Mouse (Mus musculus): ENCODE data around the gene Gspt1. TPM values are rescaled to one million over a fixed set of nuclear protein-coding genes. Genes with fewer than 3 reads are reported as not detected.

Gspt1 gene
- polyA plus RNA-seq, 1 experiment from 2014 or later = 70.0 TPM

DNA sequence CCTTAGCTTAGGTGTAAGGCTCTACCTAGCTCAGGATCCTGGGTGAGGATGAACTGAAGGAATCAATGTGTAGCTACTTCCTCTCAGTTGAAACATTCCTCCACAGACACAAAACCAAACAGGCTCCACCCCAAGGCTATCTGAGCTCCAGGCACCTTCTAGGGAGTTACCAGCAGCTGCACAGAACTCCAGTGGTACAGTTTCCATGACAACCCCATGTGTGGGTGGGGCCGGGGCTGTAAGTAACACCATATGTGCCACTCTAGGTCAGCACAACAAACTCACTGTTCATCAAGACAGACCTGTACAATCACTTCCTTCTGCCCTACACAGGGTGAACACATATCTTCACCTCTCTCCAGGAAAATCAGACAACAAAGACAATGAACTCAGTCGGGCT is 55.7 kb downstream of the Gspt1 start:
- 63% methylated on average over 2 of the region's 2 CpGs for WGBS (ENCODE audit: insufficient replicate concordance)
- no peak for ATAC-seq (replicated peaks; ENCODE audit: insufficient number of reproducible peaks, low FRiP score, low TSS enrichment)
- no peak overlapping the region for H3K4me3 ChIP-seq (ENCODE audit: low read depth, low read length)
- H3K4me2 ChIP-seq = no peak overlapping the region
- no peak overlapping the region for H3K27ac ChIP-seq (ENCODE audit: low read depth, low read length)
- no peaks in the 10 kb centered on the region for H3K27me3 ChIP-seq (ENCODE audit: control insufficient read depth, insufficient read depth, low read length)
- H3K36me3 ChIP-seq (ENCODE audit: control insufficient read depth, insufficient read depth, low read length) = peaks cover 51% of the 10 kb centered on the region
- no peaks in the 10 kb centered on the region for H3K9me3 ChIP-seq (replicated peaks; ENCODE audit: control insufficient read depth, low read length)
- H3K4me1 ChIP-seq (ENCODE audit: control insufficient read depth, insufficient read depth, low read length) = 0 out of 2 replicates have a peak, but pooled peaks cover 3% of the 10 kb centered on the region
- no peak overlapping the region for H3K9ac ChIP-seq (ENCODE audit: low read depth, low read length)

- Histone ChIP-seq H3K27ac (ENCODE audit: low read depth, low read length) (no peak overlapping the region), H3K4me2 (no peak overlapping the region), H3K9me3 (replicated peaks; ENCODE audit: control insufficient read depth, low read length) (no peaks in the 10 kb centered on the region), H3K36me3 (ENCODE audit: control insufficient read depth, insufficient read depth, low read length) (peaks cover 60% of the 10 kb centered on the region), H3K9ac (ENCODE audit: low read depth, low read length) (no peak overlapping the region), H3K4me3 (ENCODE audit: low read depth, low read length) (no peak overlapping the region), H3K27me3 (ENCODE audit: control insufficient read depth, insufficient read depth, low read length) (no peaks in the 10 kb centered on the region), H3K4me1 (ENCODE audit: control insufficient read depth, insufficient read depth, low read length) (0 out of 2 replicates have a peak, but pooled peaks cover 3% of the 10 kb centered on the region)
- ATAC-seq (replicated peaks; ENCODE audit: insufficient number of reproducible peaks, low FRiP score, low TSS enrichment) = no peak
- WGBS (ENCODE audit: insufficient replicate concordance) = 89% methylated on average over 4 of the region's 4 CpGs
Observed at GRCm38 (mm10) chr16:11197052-11197451, 57.1 kb downstream of the Gspt1 start.

GRCm38 (mm10) chr16:11193231-11193630 is 60.9 kb downstream of the Gspt1 start:
- Histone ChIP-seq H3K4me3 (ENCODE audit: low read depth, low read length) (no peak overlapping the region), H3K9me3 (replicated peaks; ENCODE audit: control insufficient read depth, low read length) (no peaks in the 10 kb centered on the region), H3K36me3 (ENCODE audit: control insufficient read depth, insufficient read depth, low read length) (peaks cover 47% of the 10 kb centered on the region), H3K9ac (ENCODE audit: low read depth, low read length) (no peak overlapping the region), H3K4me1 (ENCODE audit: control insufficient read depth, insufficient read depth, low read length) (no peaks in the 10 kb centered on the region), H3K27me3 (ENCODE audit: control insufficient read depth, insufficient read depth, low read length) (no peaks in the 10 kb centered on the region), H3K4me2 (no peak overlapping the region), H3K27ac (ENCODE audit: low read depth, low read length) (no peak overlapping the region)
- ATAC-seq (replicated peaks; ENCODE audit: insufficient number of reproducible peaks, low FRiP score, low TSS enrichment) = no peak
- 87% methylated on average over 2 of the region's 2 CpGs for WGBS (ENCODE audit: insufficient replicate concordance)

- no peaks in the 10 kb centered on the region for H3K9me3 ChIP-seq (replicated peaks; ENCODE audit: control insufficient read depth, low read length)
- H3K4me3 ChIP-seq (ENCODE audit: low read depth, low read length) = no peak overlapping the region
- no peak overlapping the region for H3K27ac ChIP-seq (ENCODE audit: low read depth, low read length)
- WGBS (ENCODE audit: insufficient replicate concordance) = 76% methylated on average over 7 of the region's 7 CpGs
- H3K9ac ChIP-seq (ENCODE audit: low read depth, low read length) = no peak overlapping the region
- no peak for ATAC-seq (replicated peaks; ENCODE audit: insufficient number of reproducible peaks, low FRiP score, low TSS enrichment)
- H3K36me3 ChIP-seq (ENCODE audit: control insufficient read depth, insufficient read depth, low read length) = peaks cover 24% of the 10 kb centered on the region
- no peak overlapping the region for H3K4me2 ChIP-seq
- H3K4me1 ChIP-seq (ENCODE audit: control insufficient read depth, insufficient read depth, low read length) = no peaks in the 10 kb centered on the region
- H3K27me3 ChIP-seq (ENCODE audit: control insufficient read depth, insufficient read depth, low read length) = no peaks in the 10 kb centered on the region
Observed at GRCm38 (mm10) chr16:11190150-11190549, 64.0 kb downstream of the Gspt1 start.

GRCm38 (mm10) chr16:11177404-11177803 is 76.7 kb downstream of the Gspt1 start:
- H3K9ac ChIP-seq (ENCODE audit: low read depth, low read length) = no peak overlapping the region
- H3K4me3 ChIP-seq (ENCODE audit: low read depth, low read length) = no peak overlapping the region
- peaks cover 3% of the 10 kb centered on the region; the same call in 1 of the 2 replicates for H3K4me1 ChIP-seq (ENCODE audit: control insufficient read depth, insufficient read depth, low read length)
- ATAC-seq (replicated peaks; ENCODE audit: insufficient number of reproducible peaks, low FRiP score, low TSS enrichment) = no peak
- WGBS (ENCODE audit: insufficient replicate concordance) = 71% methylated on average over 2 of the region's 2 CpGs
- no peak overlapping the region for H3K27ac ChIP-seq (ENCODE audit: low read depth, low read length)
- no peaks in the 10 kb centered on the region for H3K36me3 ChIP-seq (ENCODE audit: control insufficient read depth, insufficient read depth, low read length)
- H3K9me3 ChIP-seq (replicated peaks; ENCODE audit: control insufficient read depth, low read length) = 0 out of 2 replicates have a peak, but pooled peaks cover 4% of the 10 kb centered on the region
- H3K4me2 ChIP-seq = no peak overlapping the region; the same call in 1 of the 2 replicates
- no peaks in the 10 kb centered on the region for H3K27me3 ChIP-seq (ENCODE audit: control insufficient read depth, insufficient read depth, low read length)

GRCm38 (mm10) chr16:11176884-11177244 is 77.3 kb downstream of the Gspt1 start:
- H3K36me3 ChIP-seq (ENCODE audit: control insufficient read depth, insufficient read depth, low read length) = no peaks in the 10 kb centered on the region
- ATAC-seq (replicated peaks; ENCODE audit: insufficient number of reproducible peaks, low FRiP score, low TSS enrichment) = no peak
- peak overlapping the region; percentile 82 for H3K9ac ChIP-seq (ENCODE audit: low read depth, low read length)
- WGBS (ENCODE audit: insufficient replicate concordance) = 3% methylated on average over 4 of the region's 4 CpGs
- H3K27ac ChIP-seq (ENCODE audit: low read depth, low read length) = peak overlapping the region; percentile 81
- no peaks in the 10 kb centered on the region for H3K27me3 ChIP-seq (ENCODE audit: control insufficient read depth, insufficient read depth, low read length)
- peak overlapping the region; percentile 70 for H3K4me3 ChIP-seq (ENCODE audit: low read depth, low read length)
- H3K9me3 ChIP-seq (replicated peaks; ENCODE audit: control insufficient read depth, low read length) = 0 out of 2 replicates have a peak, but pooled peaks cover 4% of the 10 kb centered on the region
- peaks cover 3% of the 10 kb centered on the region; the same call in 1 of the 2 replicates for H3K4me1 ChIP-seq (ENCODE audit: control insufficient read depth, insufficient read depth, low read length)
- H3K4me2 ChIP-seq = peak overlapping the region; percentile 89

DNA sequence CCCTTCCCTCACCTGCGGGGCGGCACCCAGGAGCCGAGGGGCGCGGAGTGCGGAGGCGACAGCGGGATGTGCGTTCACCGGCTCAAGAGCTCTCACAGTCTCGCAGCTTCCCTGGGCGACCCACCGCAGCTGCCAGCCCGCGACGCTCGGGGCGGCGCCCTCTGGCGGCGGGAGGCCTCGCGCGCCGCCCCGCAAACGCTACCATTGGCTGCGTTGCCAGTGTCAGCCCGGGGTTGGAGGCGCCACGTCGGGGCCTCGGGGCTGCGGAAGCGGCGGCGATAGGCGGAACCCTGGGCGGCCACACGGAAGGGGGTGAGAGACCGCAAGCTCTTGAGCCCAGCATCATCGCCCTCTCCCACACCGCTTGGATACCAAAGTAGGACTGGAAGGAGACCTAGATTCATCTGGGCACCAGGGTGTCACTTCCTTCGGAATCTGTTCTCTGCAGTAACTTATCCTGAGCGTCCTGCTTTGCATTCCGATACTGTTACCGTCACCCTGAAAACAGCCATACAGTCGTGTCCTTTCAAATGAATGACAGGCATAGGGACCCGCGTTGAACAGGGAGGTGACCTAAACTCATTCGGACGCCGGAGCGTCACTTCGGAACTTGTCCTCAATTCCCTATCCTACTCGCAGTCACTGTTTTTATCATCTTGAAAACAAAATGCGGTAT is 77.8 kb downstream of the Gspt1 start, which contains the start of gene Zc3h7a:
TSS of gene Zc3h7a (minus strand) at position 186 of the 676 bp plus-strand sequence.
- under 1% methylated on average over 56 of the region's 57 CpGs for WGBS (ENCODE audit: insufficient replicate concordance)
- H3K27ac ChIP-seq (ENCODE audit: low read depth, low read length) = peak within 1 kb of the TSS; percentile 81
- peaks cover 3% of the 10 kb centered on the region; the same call in 1 of the 2 replicates for H3K4me1 ChIP-seq (ENCODE audit: control insufficient read depth, insufficient read depth, low read length)
- peak within 1 kb of the TSS; percentile 89 for H3K4me2 ChIP-seq
- no peaks in the 10 kb centered on the region for H3K27me3 ChIP-seq (ENCODE audit: control insufficient read depth, insufficient read depth, low read length)
- H3K36me3 ChIP-seq (ENCODE audit: control insufficient read depth, insufficient read depth, low read length) = no peaks in the 10 kb centered on the region
- H3K9me3 ChIP-seq (replicated peaks; ENCODE audit: control insufficient read depth, low read length) = 0 out of 2 replicates have a peak, but pooled peaks cover 4% of the 10 kb centered on the region
- peak; percentile 91 for ATAC-seq (replicated peaks; ENCODE audit: insufficient number of reproducible peaks, low FRiP score, low TSS enrichment)
- H3K4me3 ChIP-seq (ENCODE audit: low read depth, low read length) = peak within 1 kb of the TSS; percentile 70
- peak within 1 kb of the TSS; percentile 82 for H3K9ac ChIP-seq (ENCODE audit: low read depth, low read length)

DNA sequence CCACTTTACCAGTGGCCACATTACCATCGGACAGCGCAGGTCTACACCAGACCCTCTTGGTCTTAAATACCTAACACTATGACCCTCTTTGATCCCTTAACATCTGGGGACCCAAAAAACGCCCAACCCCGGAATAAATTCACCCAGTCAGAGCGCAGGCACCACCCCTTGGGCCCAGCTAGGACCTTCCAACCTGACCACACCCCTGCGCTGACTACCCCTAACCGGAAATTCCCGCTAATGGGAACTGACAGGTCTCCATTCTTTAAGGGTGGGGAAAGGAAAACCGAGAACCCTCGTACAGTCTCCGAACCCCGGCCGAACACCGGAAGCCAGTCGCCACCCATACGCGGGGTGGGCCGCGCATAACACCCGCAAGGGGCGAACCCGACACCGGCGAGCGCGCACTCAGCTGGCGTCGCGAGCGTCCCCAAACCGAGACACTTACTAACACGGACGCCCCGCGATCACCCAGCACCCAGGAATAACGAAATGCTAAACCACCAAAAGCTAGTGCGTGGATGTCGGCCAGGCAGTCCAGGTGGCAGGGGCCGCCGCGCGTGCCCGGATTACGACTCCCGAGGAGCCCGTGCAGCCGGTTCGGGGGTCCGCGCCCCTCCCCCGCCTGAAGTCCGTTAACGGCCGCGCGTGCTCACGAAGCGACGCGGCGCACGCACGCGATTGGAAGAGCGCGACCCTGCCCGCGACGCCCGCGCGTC is 78.5 kb downstream of the Gspt1 start:
- Histone ChIP-seq H3K27ac (ENCODE audit: low read depth, low read length) (peak overlapping the region; percentile 81), H3K27me3 (ENCODE audit: control insufficient read depth, insufficient read depth, low read length) (no peaks in the 10 kb centered on the region)
- WGBS (ENCODE audit: insufficient replicate concordance) = under 1% methylated on average over 62 of the region's 72 CpGs

More for the DNA sequence above, 78.5 kb downstream of the Gspt1 start:
- H3K4me3 ChIP-seq (ENCODE audit: low read depth, low read length) = peak overlapping the region; percentile 70
- H3K4me1 ChIP-seq (ENCODE audit: control insufficient read depth, insufficient read depth, low read length) = peaks cover 3% of the 10 kb centered on the region; the same call in 1 of the 2 replicates
- ATAC-seq (replicated peaks; ENCODE audit: insufficient number of reproducible peaks, low FRiP score, low TSS enrichment) = peak; percentile 55
- peak overlapping the region; percentile 82 for H3K9ac ChIP-seq (ENCODE audit: low read depth, low read length)
- H3K4me2 ChIP-seq = peak overlapping the region; percentile 89
- no peaks in the 10 kb centered on the region for H3K36me3 ChIP-seq (ENCODE audit: control insufficient read depth, insufficient read depth, low read length)
- H3K9me3 ChIP-seq (replicated peaks; ENCODE audit: control insufficient read depth, low read length) = 0 out of 2 replicates have a peak, but pooled peaks cover 4% of the 10 kb centered on the region

Data from heart, embryonic 11.5 days (tissue).